In the genomic region with DNA sequence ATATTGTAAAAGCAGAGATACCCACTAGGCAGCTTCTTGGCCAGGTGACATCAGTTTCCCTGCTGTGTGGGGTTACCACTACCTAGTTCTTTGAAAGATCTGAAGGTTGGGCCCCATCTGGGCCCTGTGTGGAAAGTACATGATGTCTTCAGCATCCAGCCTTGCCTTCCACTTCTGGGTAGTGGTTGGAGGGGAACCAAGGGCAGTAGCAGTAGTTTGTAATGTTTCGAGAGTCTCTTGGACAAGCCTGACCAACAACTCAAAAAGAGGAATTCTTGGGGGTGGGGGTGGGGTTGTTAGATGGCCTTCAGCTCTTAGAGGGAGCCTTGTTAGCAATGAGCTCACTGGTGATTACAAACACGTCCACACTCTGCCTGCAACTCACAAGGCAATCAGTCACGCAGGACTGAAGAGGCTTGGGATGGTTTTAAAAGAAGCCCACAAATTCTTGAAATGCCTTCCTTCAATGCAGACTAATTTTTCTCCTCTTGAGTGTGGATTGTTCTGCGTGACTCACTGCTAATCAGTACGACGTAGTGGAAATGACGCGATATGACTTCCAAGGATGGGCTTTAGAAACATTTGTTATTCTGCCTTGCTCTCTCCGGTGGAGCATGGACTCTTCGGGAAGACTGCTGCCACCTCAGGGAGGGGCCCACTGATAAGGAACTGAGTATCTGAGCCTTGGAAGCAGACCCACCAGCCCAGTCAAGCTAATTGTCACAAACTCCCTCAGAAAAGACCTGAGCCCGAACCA, we compare ENCODE assay signal across 12 mouse cellular contexts.
A peak's percentile ranks its signal among the peaks of the same experiment; 100 is the strongest.
DNase-seq lines count a peak whose midpoint lies in the region; ATAC-seq and TF ChIP-seq lines count a peak whose summit lies in the region.
"Had no signal": no experiment of that assay in that cellular context is flagged by ENCODE, and none has a peak within 500 bp of the region (broad histone marks: within the 10 kb centered on the region; RNA-seq: fewer than 3 reads in every experiment).

No protein-coding gene starts in this region.

- peak; percentile 34 for DNase-seq in heart, postnatal 0 days (ENCODE audit: low spot score)
- no peak for DNase-seq in heart, adult 18-20 months
- no peak for DNase-seq in layer of hippocampus, adult 8-10 months (ENCODE audit: low spot score in 2 of 2)
- DNase-seq in cerebellum, postnatal 4 days (ENCODE audit: low spot score in 2 of 2) = no peak
- DNase-seq in kidney, postnatal 36 days = no peak
- DNase-seq: kidney, postnatal 4 days; right cerebral cortex, postnatal 4 days had no signal

- TF ChIP-seq EP300 in heart, postnatal 0 days (IDR thresholded peaks at IDR 0.05; ENCODE audit: low read depth) = no peak

- no peak overlapping the region for H3K9ac ChIP-seq in heart, postnatal 0 days (replicated peaks; ENCODE audit: low read depth, low read length)
- H3K9ac ChIP-seq in hindbrain, embryonic 13.5 days = no peak overlapping the region
- no peak overlapping the region for H3K9ac ChIP-seq in midbrain, embryonic 15.5 days

- no peaks in the 10 kb centered on the region for H3K9me3 ChIP-seq in heart, postnatal 0 days (replicated peaks; ENCODE audit: control insufficient read depth, low read length)
- no peaks in the 10 kb centered on the region for H3K9me3 ChIP-seq in hindbrain, embryonic 13.5 days
- no peaks in the 10 kb centered on the region for H3K9me3 ChIP-seq in midbrain, embryonic 15.5 days

- 0 out of 2 replicates have a peak, but pooled peaks cover 9% of the 10 kb centered on the region for H3K4me1 ChIP-seq in heart, postnatal 0 days (ENCODE audit: control insufficient read depth, insufficient read depth)
- peaks cover 6% of the 10 kb centered on the region; the same call in 1 of the 2 replicates for H3K4me1 ChIP-seq in embryonic fibroblast, embryonic 13.5 days (ENCODE audit: control insufficient read depth, insufficient read depth, low read length)
- peaks cover 10% of the 10 kb centered on the region for H3K4me1 ChIP-seq in hindbrain, embryonic 13.5 days (replicated peaks)
- peaks cover 12% of the 10 kb centered on the region for H3K4me1 ChIP-seq in midbrain, embryonic 15.5 days

- ATAC-seq in heart, postnatal 0 days (ENCODE audit: insufficient read depth, low read depth) = peak; percentile 39; the same call in 1 of the 2 replicates
- peak; percentile 57 for ATAC-seq in hindbrain, embryonic 13.5 days (ENCODE audit: low FRiP score)
- ATAC-seq in midbrain, embryonic 15.5 days (replicated peaks) = peak; percentile 61

- H3K36me3 ChIP-seq in heart, postnatal 0 days (replicated peaks; ENCODE audit: control insufficient read depth, insufficient read depth, low read length) = no peaks in the 10 kb centered on the region
- H3K36me3 ChIP-seq in hindbrain, embryonic 13.5 days = no peaks in the 10 kb centered on the region
- no peaks in the 10 kb centered on the region for H3K36me3 ChIP-seq in midbrain, embryonic 15.5 days (replicated peaks)

- TF ChIP-seq CTCF in heart, postnatal 0 days (IDR thresholded peaks at IDR 0.05; ENCODE audit: low read depth) = no peak
- no peak for TF ChIP-seq CTCF in embryonic fibroblast, embryonic 13.5 days (IDR thresholded peaks at IDR 0.05; ENCODE audit: borderline replicate concordance, insufficient read depth, low read length)

- no peak overlapping the region for H3K27ac ChIP-seq in heart, postnatal 0 days (ENCODE audit: low read depth)
- H3K27ac ChIP-seq in embryonic fibroblast, embryonic 13.5 days (ENCODE audit: insufficient read depth, low read length) = peak overlapping the region; percentile 80
- no peak overlapping the region for H3K27ac ChIP-seq in hindbrain, embryonic 13.5 days
- no peak overlapping the region for H3K27ac ChIP-seq in midbrain, embryonic 15.5 days
- H3K27ac ChIP-seq: stomach, postnatal 0 days had no signal

- WGBS in heart, postnatal 0 days = 11% methylated on average over 11 of the region's 11 CpGs
- 17% methylated on average over 11 of the region's 11 CpGs for WGBS in hindbrain, embryonic 13.5 days
- WGBS in midbrain, embryonic 15.5 days = 19% methylated on average over 11 of the region's 11 CpGs

- no peaks in the 10 kb centered on the region for H3K27me3 ChIP-seq in heart, postnatal 0 days (ENCODE audit: control insufficient read depth, insufficient read depth, low read length)
- H3K27me3 ChIP-seq in hindbrain, embryonic 13.5 days = no peaks in the 10 kb centered on the region
- H3K27me3 ChIP-seq in midbrain, embryonic 15.5 days (replicated peaks) = no peaks in the 10 kb centered on the region

- no peak overlapping the region for H3K4me2 ChIP-seq in heart, postnatal 0 days (ENCODE audit: low read depth, low read length)
- peak overlapping the region; percentile 17 for H3K4me2 ChIP-seq in hindbrain, embryonic 13.5 days
- H3K4me2 ChIP-seq in midbrain, embryonic 15.5 days = no peak overlapping the region
- H3K4me2 ChIP-seq: liver, embryonic 11.5 days had no signal

- no peak overlapping the region for H3K4me3 ChIP-seq in heart, postnatal 0 days (ENCODE audit: low read depth, low read length)
- H3K4me3 ChIP-seq in embryonic fibroblast, embryonic 13.5 days (ENCODE audit: insufficient read depth, low read length) = no peak overlapping the region
- H3K4me3 ChIP-seq in hindbrain, embryonic 13.5 days = no peak overlapping the region
- H3K4me3 ChIP-seq in midbrain, embryonic 15.5 days = no peak overlapping the region

- no peak for TF ChIP-seq POLR2A in embryonic fibroblast, embryonic 13.5 days (IDR thresholded peaks at IDR 0.05; ENCODE audit: low read depth, low read length)
